Comparison of ENCODE assay signal across 16 mouse cellular contexts in the genomic region with DNA sequence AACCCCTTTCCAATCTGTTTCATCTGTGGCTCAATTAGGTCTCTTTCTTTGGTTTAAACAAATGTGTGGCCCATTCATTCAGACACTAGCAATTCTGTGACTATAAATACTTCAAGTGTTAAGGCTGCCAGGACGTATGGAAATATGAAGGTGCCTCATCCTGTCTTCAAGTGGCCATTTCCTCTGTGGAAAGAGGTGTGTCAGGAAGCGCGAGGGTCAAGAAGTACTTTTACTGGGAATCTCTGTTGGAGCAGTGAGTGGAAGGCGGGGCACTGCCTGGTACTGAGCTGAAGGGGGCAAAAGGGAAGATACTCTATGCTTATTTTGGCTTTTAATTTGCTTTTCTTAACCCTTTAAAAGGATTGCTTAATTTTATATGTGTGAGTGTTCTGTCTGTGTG.
A peak's percentile ranks its signal among the peaks of the same experiment; 100 is the strongest.
DNase-seq lines count a peak whose midpoint lies in the region; ATAC-seq and TF ChIP-seq lines count a peak whose summit lies in the region.
"Had no signal": no experiment of that assay in that cellular context is flagged by ENCODE, and none has a peak within 500 bp of the region (broad histone marks: within the 10 kb centered on the region; RNA-seq: fewer than 3 reads in every experiment).

No protein-coding gene starts in this region.

- WGBS in forebrain, embryonic 10.5 days = 89% methylated on average over 4 of the region's 4 CpGs
- WGBS in forebrain, postnatal 0 days = 63% methylated on average over 4 of the region's 4 CpGs
- 87% methylated on average over 4 of the region's 4 CpGs for WGBS in hindbrain, embryonic 10.5 days
- 85% methylated on average over 4 of the region's 4 CpGs for whole genome bisulfite sequencing in hindbrain, embryonic 11.5 days
- 60% methylated on average over 4 of the region's 4 CpGs for WGBS in stomach, embryonic 16.5 days
- 67% methylated on average over 4 of the region's 4 CpGs for WGBS in stomach, postnatal 0 days
- 66% methylated on average over 4 of the region's 4 CpGs for WGBS in neural tube, embryonic 15.5 days

- no peak for ATAC-seq in forebrain, postnatal 0 days
- no peak for ATAC-seq in hindbrain, embryonic 11.5 days (ENCODE audit: low FRiP score)
- peak; percentile 29; the same call in 1 of the 2 replicates for ATAC-seq in stomach, embryonic 16.5 days (ENCODE audit: insufficient read depth, low FRiP score)
- ATAC-seq in stomach, postnatal 0 days (ENCODE audit: low FRiP score, low TSS enrichment) = no peak
- ATAC-seq in neural tube, embryonic 15.5 days (ENCODE audit: low FRiP score) = no peak; the same call in 1 of the 2 replicates
- ATAC-seq: intestine, embryonic 16.5 days; Patski had no signal

- H3K4me3 ChIP-seq in forebrain, embryonic 10.5 days = no peak overlapping the region
- no peak overlapping the region for H3K4me3 ChIP-seq in forebrain, postnatal 0 days (ENCODE audit: low read depth, low read length)
- no peak overlapping the region for H3K4me3 ChIP-seq in hindbrain, embryonic 10.5 days
- H3K4me3 ChIP-seq in hindbrain, embryonic 11.5 days (ENCODE audit: low read depth, low read length) = no peak overlapping the region
- no peak overlapping the region for H3K4me3 ChIP-seq in stomach, embryonic 16.5 days (replicated peaks; ENCODE audit: low read length)
- H3K4me3 ChIP-seq in stomach, postnatal 0 days (ENCODE audit: low read depth, low read length) = no peak overlapping the region
- no peak overlapping the region for H3K4me3 ChIP-seq in neural tube, embryonic 15.5 days (replicated peaks)
- H3K4me3 ChIP-seq: erythroblast, embryonic 14.5 days; liver, embryonic 15.5 days had no signal

- TF ChIP-seq CTCF in forebrain, postnatal 0 days (IDR thresholded peaks at IDR 0.05; ENCODE audit: low read depth) = no peak
- no peak for TF ChIP-seq CTCF in stomach, postnatal 0 days (IDR thresholded peaks at IDR 0.05; ENCODE audit: low read depth)

- peaks cover 38% of the 10 kb centered on the region for H3K4me1 ChIP-seq in forebrain, embryonic 10.5 days
- peaks cover 4% of the 10 kb centered on the region; the same call in 1 of the 2 replicates for H3K4me1 ChIP-seq in forebrain, postnatal 0 days (ENCODE audit: insufficient read depth)
- peaks cover 22% of the 10 kb centered on the region for H3K4me1 ChIP-seq in hindbrain, embryonic 10.5 days (replicated peaks)
- no peaks in the 10 kb centered on the region for H3K4me1 ChIP-seq in hindbrain, embryonic 11.5 days (replicated peaks; ENCODE audit: control insufficient read depth, insufficient read depth, low read length)
- H3K4me1 ChIP-seq in stomach, embryonic 16.5 days (ENCODE audit: control insufficient read depth, insufficient read depth, low read length) = no peaks in the 10 kb centered on the region
- no peaks in the 10 kb centered on the region for H3K4me1 ChIP-seq in stomach, postnatal 0 days (replicated peaks; ENCODE audit: control insufficient read depth, insufficient read depth)
- peaks cover 24% of the 10 kb centered on the region for H3K4me1 ChIP-seq in neural tube, embryonic 15.5 days
- H3K4me1 ChIP-seq: liver, embryonic 15.5 days had no signal

- peak overlapping the region; percentile 80 for H3K27ac ChIP-seq in forebrain, embryonic 10.5 days
- no peak overlapping the region for H3K27ac ChIP-seq in forebrain, postnatal 0 days (ENCODE audit: low read depth, low read length)
- H3K27ac ChIP-seq in hindbrain, embryonic 10.5 days = peak overlapping the region; percentile 83
- H3K27ac ChIP-seq in hindbrain, embryonic 11.5 days (ENCODE audit: low read depth, low read length) = no peak overlapping the region
- no peak overlapping the region for H3K27ac ChIP-seq in stomach, embryonic 16.5 days (ENCODE audit: low read length)
- no peak overlapping the region for H3K27ac ChIP-seq in stomach, postnatal 0 days (replicated peaks)
- H3K27ac ChIP-seq in neural tube, embryonic 15.5 days (replicated peaks) = 0 out of 2 replicates have a peak overlapping the region, but pooled peaks have one; percentile 9
- H3K27ac ChIP-seq: liver, embryonic 15.5 days had no signal

- no peak for DNase-seq in forebrain, embryonic 10.5 days (ENCODE audit: extremely low spot score, low spot score)
- DNase-seq in forebrain, postnatal 0 days = no peak
- DNase-seq in hindbrain, embryonic 10.5 days (ENCODE audit: low spot score) = no peak
- DNase-seq in hindbrain, embryonic 11.5 days (ENCODE audit: low spot score) = no peak
- DNase-seq in stomach, postnatal 0 days (ENCODE audit: low spot score) = no peak
- no peak for DNase-seq in frontal cortex, postnatal 10 days (ENCODE audit: low spot score in 2 of 2)
- DNase-seq: cerebellum, adult 2 months; heart, adult 18-20 months; kidney, postnatal 14 days had no signal

- no peaks in the 10 kb centered on the region for H3K9me3 ChIP-seq in forebrain, embryonic 10.5 days
- no peaks in the 10 kb centered on the region for H3K9me3 ChIP-seq in forebrain, postnatal 0 days (ENCODE audit: low read length)
- H3K9me3 ChIP-seq in hindbrain, embryonic 10.5 days = no peaks in the 10 kb centered on the region
- no peaks in the 10 kb centered on the region for H3K9me3 ChIP-seq in hindbrain, embryonic 11.5 days (ENCODE audit: control insufficient read depth, low read length)
- no peaks in the 10 kb centered on the region for H3K9me3 ChIP-seq in stomach, embryonic 16.5 days (replicated peaks; ENCODE audit: control insufficient read depth, low read length)
- no peaks in the 10 kb centered on the region for H3K9me3 ChIP-seq in stomach, postnatal 0 days (ENCODE audit: control insufficient read depth, low read length)
- H3K9me3 ChIP-seq in neural tube, embryonic 15.5 days (replicated peaks) = no peaks in the 10 kb centered on the region
- H3K9me3 ChIP-seq: liver, embryonic 15.5 days had no signal

- no peaks in the 10 kb centered on the region for H3K36me3 ChIP-seq in forebrain, embryonic 10.5 days (replicated peaks)
- 0 out of 2 replicates have a peak, but pooled peaks cover 3% of the 10 kb centered on the region for H3K36me3 ChIP-seq in forebrain, postnatal 0 days (ENCODE audit: insufficient read depth)
- no peaks in the 10 kb centered on the region; the same call in 1 of the 2 replicates for H3K36me3 ChIP-seq in hindbrain, embryonic 10.5 days
- H3K36me3 ChIP-seq in hindbrain, embryonic 11.5 days (ENCODE audit: control insufficient read depth, insufficient read depth, low read length) = no peaks in the 10 kb centered on the region
- H3K36me3 ChIP-seq in stomach, embryonic 16.5 days (ENCODE audit: control insufficient read depth, insufficient read depth, low read length) = no peaks in the 10 kb centered on the region
- no peaks in the 10 kb centered on the region for H3K36me3 ChIP-seq in stomach, postnatal 0 days (ENCODE audit: control insufficient read depth, insufficient read depth, low read length)
- H3K36me3 ChIP-seq in neural tube, embryonic 15.5 days = 0 out of 2 replicates have a peak, but pooled peaks cover 4% of the 10 kb centered on the region
- H3K36me3 ChIP-seq: liver, embryonic 15.5 days had no signal

- H3K4me2 ChIP-seq in forebrain, postnatal 0 days (ENCODE audit: low read depth) = no peak overlapping the region
- H3K4me2 ChIP-seq in hindbrain, embryonic 11.5 days (replicated peaks; ENCODE audit: low read depth, low read length) = no peak overlapping the region
- 0 out of 2 replicates have a peak overlapping the region, but pooled peaks have one; percentile 7 for H3K4me2 ChIP-seq in stomach, embryonic 16.5 days (ENCODE audit: low read depth, low read length)
- H3K4me2 ChIP-seq in stomach, postnatal 0 days (replicated peaks; ENCODE audit: low read depth) = no peak overlapping the region
- H3K4me2 ChIP-seq in neural tube, embryonic 15.5 days = no peak overlapping the region
- H3K4me2 ChIP-seq: liver, embryonic 15.5 days had no signal

- TF ChIP-seq EP300 in stomach, postnatal 0 days (optimal IDR thresholded peaks at IDR 0.05) = no peak

- H3K9ac ChIP-seq in forebrain, postnatal 0 days = no peak overlapping the region
- no peak overlapping the region for H3K9ac ChIP-seq in hindbrain, embryonic 11.5 days (ENCODE audit: low read depth, low read length)
- no peak overlapping the region for H3K9ac ChIP-seq in stomach, embryonic 16.5 days (ENCODE audit: low read length)
- H3K9ac ChIP-seq in stomach, postnatal 0 days (ENCODE audit: low read length) = no peak overlapping the region
- H3K9ac ChIP-seq in neural tube, embryonic 15.5 days (replicated peaks) = no peak overlapping the region
- H3K9ac ChIP-seq: liver, embryonic 15.5 days had no signal

- H3K27me3 ChIP-seq in forebrain, embryonic 10.5 days (ENCODE audit: poor library complexity, severe bottlenecking) = peaks cover 12% of the 10 kb centered on the region; the same call in 1 of the 2 replicates
- H3K27me3 ChIP-seq in forebrain, postnatal 0 days (ENCODE audit: insufficient read depth, low read length) = peaks cover 4% of the 10 kb centered on the region; the same call in 1 of the 2 replicates
- no peaks in the 10 kb centered on the region; the same call in 1 of the 2 replicates for H3K27me3 ChIP-seq in hindbrain, embryonic 10.5 days (ENCODE audit: insufficient read depth, poor library complexity, severe bottlenecking)
- H3K27me3 ChIP-seq in hindbrain, embryonic 11.5 days (ENCODE audit: control insufficient read depth, insufficient read depth, low read length) = no peaks in the 10 kb centered on the region
- H3K27me3 ChIP-seq in stomach, embryonic 16.5 days (ENCODE audit: control insufficient read depth, insufficient read depth, low read length) = peaks cover 7% of the 10 kb centered on the region; the same call in 1 of the 2 replicates
- no peaks in the 10 kb centered on the region for H3K27me3 ChIP-seq in stomach, postnatal 0 days (ENCODE audit: control insufficient read depth, insufficient read depth, low read length)
- H3K27me3 ChIP-seq in neural tube, embryonic 15.5 days (replicated peaks) = no peaks in the 10 kb centered on the region
- H3K27me3 ChIP-seq: CH12.LX; liver, embryonic 15.5 days; Patski had no signal

Comparison
In these comparisons a context has a peak if more than half of its experiments do, and no peak if none do; other contexts are left out.
1. H3K27ac ChIP-seq: peak in forebrain, embryonic 10.5 days (single experiment), hindbrain, embryonic 10.5 days (single experiment) and neural tube, embryonic 15.5 days (single experiment); none in forebrain, postnatal 0 days (single experiment), hindbrain, embryonic 11.5 days (single experiment), stomach, embryonic 16.5 days (single experiment) and stomach, postnatal 0 days (single experiment).